Mouse (Mus musculus): ENCODE data around the gene Ackr4. TPM values are rescaled to one million over a fixed set of nuclear protein-coding genes. Genes with fewer than 3 reads are reported as not detected.

Gene Ackr4
- polyA plus RNA-seq, 1 experiment from 2014 or later = 0.80 TPM

DNA sequence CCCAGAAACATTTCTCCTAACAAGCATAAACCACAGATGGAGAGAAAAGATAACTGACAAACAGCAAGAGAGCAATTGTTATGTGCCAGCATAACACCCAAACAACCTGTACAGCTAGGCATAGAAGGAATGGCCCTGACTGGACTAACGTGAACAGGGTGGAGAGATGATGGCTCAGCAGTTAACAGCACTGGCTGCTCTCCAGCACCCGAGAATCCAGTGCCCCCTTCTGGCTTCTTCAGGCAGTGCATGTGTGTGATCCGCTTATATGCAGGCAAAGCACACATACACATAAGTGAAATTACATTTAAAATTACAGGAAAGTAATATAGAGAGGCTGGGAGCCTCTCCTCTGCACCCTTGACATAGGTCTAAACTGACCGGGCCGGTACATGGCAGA lies 47.4 kb downstream of the Ackr4 start:
- ATAC-seq (replicated peaks; ENCODE audit: low FRiP score) = peak; percentile 47; the same call in 1 of the 2 replicates
- 44% methylated on average over 5 of the region's 5 CpGs for WGBS
- no peak overlapping the region for H3K4me2 ChIP-seq

DNA sequence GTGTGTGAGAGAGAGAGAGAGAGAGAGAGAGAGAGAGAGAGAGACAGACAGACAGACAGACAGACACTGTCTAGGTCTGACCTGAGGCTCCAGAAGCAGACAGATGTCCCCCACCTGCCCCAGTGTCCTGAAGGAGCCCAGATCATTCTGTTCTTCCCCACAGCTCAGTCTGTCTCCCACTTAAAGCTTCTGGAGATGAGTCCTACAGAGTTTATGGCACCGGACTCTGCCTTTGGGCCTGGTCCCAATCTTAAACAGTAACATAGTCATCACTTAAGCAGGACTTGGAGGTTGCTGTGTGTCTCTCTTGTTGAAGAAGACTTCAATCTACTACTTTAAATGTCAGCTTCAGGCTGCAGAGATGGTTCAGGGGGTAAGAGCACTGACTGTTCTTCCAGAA lies 48.0 kb downstream of the Ackr4 start:
- Histone ChIP-seq H3K9ac (ENCODE audit: low read depth, low read length) (no peak overlapping the region), H3K36me3 (ENCODE audit: control insufficient read depth, insufficient read depth, low read length) (no peaks in the 10 kb centered on the region), H3K4me3 (ENCODE audit: low read depth, low read length) (no peak overlapping the region), H3K4me2 (no peak overlapping the region), H3K4me1 (replicated peaks; ENCODE audit: control insufficient read depth, insufficient read depth, low read length) (no peaks in the 10 kb centered on the region), H3K27ac (ENCODE audit: low read depth, low read length) (no peak overlapping the region), H3K9me3 (ENCODE audit: control insufficient read depth, low read length) (no peaks in the 10 kb centered on the region), H3K27me3 (replicated peaks; ENCODE audit: control insufficient read depth, insufficient read depth, low read length) (no peaks in the 10 kb centered on the region)
- 96% methylated on average over 1 of the region's 1 CpGs for WGBS
- DNase-seq (ENCODE audit: low spot score) = no peak
- no peak for ATAC-seq (replicated peaks; ENCODE audit: low FRiP score)

More for the DNA sequence above, 47.4 kb downstream of the Ackr4 start:
- Histone ChIP-seq H3K4me3 (ENCODE audit: low read depth, low read length) (no peak overlapping the region), H3K4me1 (replicated peaks; ENCODE audit: control insufficient read depth, insufficient read depth, low read length) (no peaks in the 10 kb centered on the region), H3K27me3 (replicated peaks; ENCODE audit: control insufficient read depth, insufficient read depth, low read length) (no peaks in the 10 kb centered on the region), H3K9me3 (ENCODE audit: control insufficient read depth, low read length) (no peaks in the 10 kb centered on the region), H3K27ac (ENCODE audit: low read depth, low read length) (no peak overlapping the region), H3K36me3 (ENCODE audit: control insufficient read depth, insufficient read depth, low read length) (no peaks in the 10 kb centered on the region), H3K9ac (ENCODE audit: low read depth, low read length) (no peak overlapping the region)
- peak; percentile 33 for DNase-seq (ENCODE audit: low spot score)

DNA sequence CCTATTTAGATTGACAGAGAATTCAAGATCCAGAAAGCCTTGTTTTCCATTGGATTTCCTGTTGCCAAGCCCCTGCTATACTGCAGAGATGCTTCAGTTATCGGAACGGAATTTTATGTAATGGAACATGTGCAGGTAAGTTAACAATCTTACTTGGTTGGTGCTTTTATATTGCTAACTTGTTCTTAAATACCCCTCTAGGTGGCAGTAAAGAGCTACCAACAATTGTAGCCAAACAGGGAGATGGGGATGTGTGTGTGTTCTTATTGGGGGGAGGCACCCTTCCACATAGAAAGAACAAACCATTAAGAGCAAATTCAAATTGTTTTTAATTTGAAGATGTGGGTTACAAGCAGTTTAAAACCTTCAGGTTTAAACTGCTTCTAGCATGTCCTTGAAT lies 50.9 kb downstream of the Ackr4 start:
- H3K4me2 ChIP-seq = no peak overlapping the region
- WGBS = 58% methylated on average over 2 of the region's 2 CpGs
- no peak overlapping the region for H3K9ac ChIP-seq (ENCODE audit: low read depth, low read length)
- DNase-seq (ENCODE audit: low spot score) = no peak
- no peaks in the 10 kb centered on the region for H3K27me3 ChIP-seq (replicated peaks; ENCODE audit: control insufficient read depth, insufficient read depth, low read length)
- no peak for ATAC-seq (replicated peaks; ENCODE audit: low FRiP score)
- H3K4me1 ChIP-seq (replicated peaks; ENCODE audit: control insufficient read depth, insufficient read depth, low read length) = no peaks in the 10 kb centered on the region
- H3K4me3 ChIP-seq (ENCODE audit: low read depth, low read length) = no peak overlapping the region
- no peaks in the 10 kb centered on the region for H3K36me3 ChIP-seq (ENCODE audit: control insufficient read depth, insufficient read depth, low read length)
- no peak overlapping the region for H3K27ac ChIP-seq (ENCODE audit: low read depth, low read length)
- no peaks in the 10 kb centered on the region for H3K9me3 ChIP-seq (ENCODE audit: control insufficient read depth, low read length)

DNA sequence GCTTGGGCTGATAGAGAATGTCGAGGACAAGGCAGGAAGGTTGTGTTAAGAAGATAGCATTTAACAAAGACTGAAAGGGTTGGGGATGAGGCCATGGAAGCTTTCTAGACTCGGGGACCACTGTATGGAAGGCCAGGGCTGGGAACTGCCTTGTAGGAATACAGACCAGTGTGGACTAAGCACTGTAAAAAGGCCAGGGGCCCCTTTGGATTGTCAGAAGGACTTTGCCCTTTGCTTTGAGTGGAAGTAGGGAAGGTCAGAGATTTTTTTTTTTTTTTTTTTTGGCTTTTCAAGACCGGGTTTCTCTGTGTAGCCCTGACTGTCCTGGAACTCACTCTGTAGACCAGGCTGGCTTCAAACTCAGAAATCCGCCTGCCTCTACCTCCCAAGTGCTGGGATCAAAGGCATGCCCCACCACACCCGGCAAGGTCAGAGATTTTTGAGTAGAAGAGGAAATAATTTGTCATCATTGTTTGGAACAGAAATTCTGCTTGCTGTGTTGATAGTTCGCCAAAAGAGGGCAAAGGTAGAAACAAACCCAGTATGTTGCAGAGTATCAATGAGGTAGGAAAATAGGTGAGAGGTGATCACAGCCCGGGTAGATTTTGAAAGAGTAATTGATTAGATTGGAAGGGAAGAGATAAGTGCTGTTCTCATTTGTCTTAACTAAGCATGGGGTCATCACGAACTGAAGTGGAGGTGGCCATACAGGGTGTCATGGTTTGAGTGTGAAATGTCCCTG lies 55.7 kb downstream of the Ackr4 start:
- Histone ChIP-seq H3K36me3 (ENCODE audit: control insufficient read depth, insufficient read depth, low read length) (no peaks in the 10 kb centered on the region), H3K9me3 (ENCODE audit: control insufficient read depth, low read length) (no peaks in the 10 kb centered on the region), H3K27ac (ENCODE audit: low read depth, low read length) (no peak overlapping the region), H3K27me3 (replicated peaks; ENCODE audit: control insufficient read depth, insufficient read depth, low read length) (no peaks in the 10 kb centered on the region), H3K4me3 (ENCODE audit: low read depth, low read length) (no peak overlapping the region), H3K4me2 (no peak overlapping the region), H3K4me1 (replicated peaks; ENCODE audit: control insufficient read depth, insufficient read depth, low read length) (peaks cover 2% of the 10 kb centered on the region; the same call in 1 of the 2 replicates), H3K9ac (ENCODE audit: low read depth, low read length) (no peak overlapping the region)
- WGBS = 63% methylated on average over 8 of the region's 8 CpGs
- DNase-seq (ENCODE audit: low spot score) (no peak), ATAC-seq (replicated peaks; ENCODE audit: low FRiP score) (no peak)

DNA sequence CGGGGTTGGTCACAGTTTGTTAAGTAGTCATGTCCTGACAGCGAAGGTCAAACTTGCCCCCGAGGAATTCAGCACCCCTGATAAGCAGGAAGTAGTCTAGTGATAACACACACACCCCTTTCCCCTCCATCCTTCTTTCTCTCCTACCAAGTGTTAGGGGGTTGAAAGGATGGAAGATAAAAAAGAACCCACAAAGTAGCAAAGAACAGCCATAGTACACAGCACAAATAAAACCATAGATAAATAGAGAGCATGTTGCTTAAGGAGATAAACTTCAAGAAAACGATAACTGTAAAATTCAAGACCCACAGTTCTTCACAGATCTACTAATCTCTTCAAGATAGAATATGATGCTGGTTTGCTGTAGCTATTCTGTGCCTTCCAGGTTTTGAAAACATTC lies 56.5 kb downstream of the Ackr4 start:
- 58% methylated on average over 4 of the region's 4 CpGs for WGBS
- no peak overlapping the region for H3K4me2 ChIP-seq
- DNase-seq (ENCODE audit: low spot score) = no peak
- peaks cover 2% of the 10 kb centered on the region; the same call in 1 of the 2 replicates for H3K4me1 ChIP-seq (replicated peaks; ENCODE audit: control insufficient read depth, insufficient read depth, low read length)
- H3K27me3 ChIP-seq (replicated peaks; ENCODE audit: control insufficient read depth, insufficient read depth, low read length) = no peaks in the 10 kb centered on the region
- H3K9me3 ChIP-seq (ENCODE audit: control insufficient read depth, low read length) = no peaks in the 10 kb centered on the region
- no peaks in the 10 kb centered on the region for H3K36me3 ChIP-seq (ENCODE audit: control insufficient read depth, insufficient read depth, low read length)
- H3K27ac ChIP-seq (ENCODE audit: low read depth, low read length) = no peak overlapping the region
- H3K9ac ChIP-seq (ENCODE audit: low read depth, low read length) = no peak overlapping the region
- ATAC-seq (replicated peaks; ENCODE audit: low FRiP score) = no peak
- no peak overlapping the region for H3K4me3 ChIP-seq (ENCODE audit: low read depth, low read length)

GRCm38 (mm10) chr9:104064571-104064970 lies 62.2 kb downstream of the Ackr4 start:
- Histone ChIP-seq H3K9me3 (ENCODE audit: control insufficient read depth, low read length) (no peaks in the 10 kb centered on the region), H3K27me3 (replicated peaks; ENCODE audit: control insufficient read depth, insufficient read depth, low read length) (no peaks in the 10 kb centered on the region), H3K4me3 (ENCODE audit: low read depth, low read length) (no peak overlapping the region), H3K27ac (ENCODE audit: low read depth, low read length) (no peak overlapping the region), H3K36me3 (ENCODE audit: control insufficient read depth, insufficient read depth, low read length) (peaks cover 5% of the 10 kb centered on the region; the same call in 1 of the 2 replicates), H3K4me2 (peak overlapping the region; percentile 10; the same call in 1 of the 2 replicates), H3K9ac (ENCODE audit: low read depth, low read length) (no peak overlapping the region), H3K4me1 (replicated peaks; ENCODE audit: control insufficient read depth, insufficient read depth, low read length) (peaks cover 9% of the 10 kb centered on the region)
- 30% methylated on average over 1 of the region's 1 CpGs for WGBS
- DNase-seq (ENCODE audit: low spot score) = no peak
- ATAC-seq (replicated peaks; ENCODE audit: low FRiP score) = no peak

- Histone ChIP-seq H3K4me1 (replicated peaks; ENCODE audit: control insufficient read depth, insufficient read depth, low read length) (peaks cover 9% of the 10 kb centered on the region), H3K4me2 (peak within 1 kb of the TSS; percentile 89), H3K9ac (ENCODE audit: low read depth, low read length) (peak within 1 kb of the TSS; percentile 77), H3K36me3 (ENCODE audit: control insufficient read depth, insufficient read depth, low read length) (peaks cover 5% of the 10 kb centered on the region; the same call in 1 of the 2 replicates), H3K9me3 (ENCODE audit: control insufficient read depth, low read length) (no peaks in the 10 kb centered on the region), H3K27me3 (replicated peaks; ENCODE audit: control insufficient read depth, insufficient read depth, low read length) (no peaks in the 10 kb centered on the region), H3K4me3 (ENCODE audit: low read depth, low read length) (peak within 1 kb of the TSS; percentile 88), H3K27ac (ENCODE audit: low read depth, low read length) (no peak within 1 kb of the TSS; the same call in 1 of the 2 replicates)
- DNase-seq (ENCODE audit: low spot score) (peak; percentile 82), ATAC-seq (replicated peaks; ENCODE audit: low FRiP score) (peak; percentile 96)
- under 1% methylated on average over 25 of the region's 30 CpGs for WGBS
These were observed 63.3 kb downstream of the Ackr4 start, which contains the start of gene Acad11 for GRCm38 (mm10) chr9:104063244-104063961. Gene Acad11, plus strand, starts transcription at chr9:104063377.

DNA sequence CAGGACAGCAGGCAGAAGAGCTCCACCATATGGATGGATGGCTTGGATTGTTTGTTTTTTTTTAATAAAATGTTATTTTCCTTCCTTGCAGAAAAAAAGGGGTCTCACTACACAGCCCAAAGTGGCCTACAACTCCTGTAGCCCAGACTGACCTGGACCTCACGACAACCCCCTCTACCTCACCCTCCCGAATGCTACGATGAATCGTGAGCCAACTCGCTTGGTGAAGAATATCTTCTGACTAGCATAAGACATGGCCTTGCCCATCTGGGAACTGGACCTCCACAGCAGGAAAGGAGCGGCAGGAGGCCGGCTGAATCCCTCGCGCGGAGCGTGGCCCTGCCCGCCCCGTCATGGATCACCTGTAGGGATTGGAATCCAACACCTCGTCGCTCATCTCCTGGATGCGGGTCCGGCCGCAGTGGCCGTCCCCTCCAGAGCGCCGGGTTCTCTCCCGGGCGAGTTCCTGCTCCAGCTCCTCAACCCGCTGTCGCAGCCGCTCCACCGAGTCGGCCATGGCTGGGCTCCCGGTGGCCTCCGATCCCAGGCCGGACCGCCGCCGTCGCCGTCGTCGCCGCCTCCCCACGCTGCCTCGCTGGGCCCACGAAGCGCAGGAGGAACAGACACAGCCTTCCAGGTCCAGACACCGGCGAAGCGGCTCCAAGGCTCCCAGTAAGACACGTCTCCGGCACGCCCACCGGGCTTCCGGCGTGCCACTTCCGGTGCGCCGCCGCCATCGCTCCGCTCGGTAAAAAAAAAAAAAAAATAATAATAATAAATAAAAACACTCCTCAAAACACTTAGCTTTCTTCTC lies 64.1 kb downstream of the Ackr4 start, which contains the start of gene Uba5:
Gene Uba5 (minus strand): TSS at position 705 of the 814 bp plus-strand sequence.
- under 1% methylated on average over 59 of the region's 59 CpGs for WGBS
- Histone ChIP-seq H3K9me3 (ENCODE audit: control insufficient read depth, low read length) (no peaks in the 10 kb centered on the region), H3K4me1 (replicated peaks; ENCODE audit: control insufficient read depth, insufficient read depth, low read length) (peaks cover 9% of the 10 kb centered on the region), H3K27me3 (replicated peaks; ENCODE audit: control insufficient read depth, insufficient read depth, low read length) (no peaks in the 10 kb centered on the region), H3K4me3 (ENCODE audit: low read depth, low read length) (peak within 1 kb of the TSS; percentile 88), H3K4me2 (peak within 1 kb of the TSS; percentile 89), H3K9ac (ENCODE audit: low read depth, low read length) (peak within 1 kb of the TSS; percentile 77), H3K27ac (ENCODE audit: low read depth, low read length) (no peak within 1 kb of the TSS; the same call in 1 of the 2 replicates), H3K36me3 (ENCODE audit: control insufficient read depth, insufficient read depth, low read length) (peaks cover 5% of the 10 kb centered on the region; the same call in 1 of the 2 replicates)
- DNase-seq (ENCODE audit: low spot score) (peak; percentile 67), ATAC-seq (replicated peaks; ENCODE audit: low FRiP score) (peak; percentile 76)

Data from liver, embryonic 11.5 days (tissue).